Mouse (Mus musculus) activated CD4-positive, CD25-positive, alpha-beta regulatory T cell, adult 9 weeks (primary cell): Measurements from ENCODE around the gene Dbf4. TPM values are rescaled to one million over a fixed set of nuclear protein-coding genes. Genes with fewer than 3 reads are reported as not detected.

ENCODE experiments used
- polyA plus RNA-seq: library from polyadenylated mRNA; unstranded; fragments of 100-300 nt; shearing (Covaris generic); gene quantifications from one replicate; pipeline ENCODE4 v1.2.1, GENCODE M21; 2017

The Dbf4 gene
- 15.6 TPM for polyA plus RNA-seq

DNA sequence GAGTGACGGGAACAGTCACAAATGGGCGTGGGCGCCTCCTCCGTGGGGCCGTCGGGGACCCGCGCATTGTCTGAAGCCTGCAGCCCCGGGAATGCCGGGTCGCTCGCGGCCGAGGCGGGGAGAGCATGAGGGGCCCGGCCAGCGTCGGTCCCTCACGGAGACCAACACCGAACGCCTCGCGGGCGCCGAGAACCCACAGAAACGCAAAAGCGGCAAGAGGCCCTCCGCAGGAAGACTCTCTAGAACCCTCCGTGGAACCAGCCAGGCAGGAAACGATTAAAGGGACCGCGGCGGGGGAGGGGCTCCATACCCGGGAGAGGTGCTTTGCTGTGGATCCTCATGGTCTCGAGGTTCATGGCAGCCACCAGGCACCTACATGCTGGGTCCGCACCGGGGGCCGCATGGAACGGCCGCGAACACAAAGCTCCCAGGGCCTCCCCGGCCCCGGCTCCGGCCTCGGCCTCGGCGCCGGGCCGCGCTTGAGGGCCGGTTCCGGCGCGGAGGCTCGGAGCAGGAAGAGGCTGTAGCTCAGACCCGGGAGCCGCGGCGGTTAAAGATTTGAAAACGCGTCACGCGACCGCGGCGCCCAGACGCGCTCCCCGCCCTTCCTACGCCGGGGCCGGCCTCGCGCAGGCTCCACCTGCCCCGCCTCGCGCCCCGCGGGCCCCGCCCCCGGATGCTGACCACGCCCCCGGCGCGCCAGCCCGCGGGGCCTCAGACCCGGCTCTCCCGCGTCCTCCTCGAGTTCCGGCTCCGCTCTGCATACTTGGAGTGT is at the start of gene Dbf4, which contains the start of gene Slc25a40:
Dbf4 (minus strand) TSS at position 560 of the 775 bp plus-strand sequence.
Slc25a40 (plus strand) TSS at position 694 of the 775 bp plus-strand sequence.

DNA sequence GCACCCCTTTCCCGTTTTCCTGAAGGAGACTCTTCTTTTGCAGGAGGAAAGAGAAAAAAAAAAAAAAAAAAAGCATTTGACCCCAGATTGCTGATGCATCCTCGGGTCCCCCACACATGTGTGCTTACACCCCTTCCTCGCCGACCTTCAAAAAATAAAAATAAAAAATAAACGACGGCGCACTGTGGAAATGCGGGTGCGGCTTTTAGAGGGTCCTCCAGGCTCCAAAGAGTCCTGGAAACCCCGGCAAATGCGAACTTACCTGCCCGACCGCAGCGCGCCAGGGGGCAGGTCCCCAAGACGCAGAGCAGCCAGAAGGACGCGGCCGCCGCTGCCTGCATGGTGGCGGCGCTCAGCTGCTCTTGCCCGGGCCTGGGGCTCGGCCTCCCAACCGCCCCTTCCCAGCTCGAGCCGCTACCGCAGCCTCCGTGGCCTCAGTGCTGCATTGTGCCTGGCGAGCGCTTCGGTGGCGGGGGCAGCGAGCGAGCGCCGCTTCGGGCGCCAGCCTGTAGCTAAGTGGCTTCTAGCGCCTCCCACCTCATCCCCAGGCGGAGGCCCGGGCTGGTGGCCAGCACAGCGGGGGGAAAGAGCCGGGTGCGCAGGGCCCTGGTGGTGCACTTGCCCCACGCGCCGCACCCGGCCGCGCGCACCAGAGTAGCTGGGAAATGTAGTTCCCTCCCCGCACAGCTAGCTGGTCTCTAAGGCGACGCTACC is 54.7 kb downstream of the Dbf4 start, which contains the start of gene Adam22:
Adam22 (minus strand) TSS at position 547 of the 714 bp plus-strand sequence.

Other genes with a start within 250 kb of the Dbf4 start
- gene Adam22, start 54.6 kb downstream of the Dbf4 start, polyA plus RNA-seq: 0.75 TPM
- 29.3 TPM for gene Slc25a40, start 134 bp upstream of the Dbf4 start, polyA plus RNA-seq
- gene Rundc3b, start 200.2 kb upstream of the Dbf4 start, polyA plus RNA-seq: 4.2 TPM
- gene Abcb1a, start 237.4 kb upstream of the Dbf4 start, polyA plus RNA-seq: 50.2 TPM